Mouse (Mus musculus) hindbrain, postnatal 0 days (tissue): ENCODE results near the gene Tbx3. TPM values are rescaled to one million over a fixed set of nuclear protein-coding genes. Genes with fewer than 3 reads are reported as not detected.

Source experiments
- ATAC-seq: fragments of 200-750 bp; cut with Nextera tagmentation; 2 replicates; pipeline ENCODE4 v1.8.0; 2017; ENCODE audit warnings: mild to moderate bottlenecking, moderate TSS enrichment, moderate library complexity
- DNase-seq: peaks from one replicate; pipeline ENCODE4 v3.0.0-alpha.2; 2015; ENCODE audit warnings: low spot score
- H3K27ac ChIP-seq: fragments of 300-500 bp; sonication (generic); 2 replicates; pipeline ENCODE4 v1.5.1; 2014; ENCODE audit warnings: mild to moderate bottlenecking
- H3K27me3 ChIP-seq: fragments of 300-500 bp; sonication (generic); 2 replicates; pipeline ENCODE4 v1.6.1; 2014; ENCODE audit warnings: low read length, mixed read lengths; ENCODE audit not compliant: insufficient read depth
- H3K36me3 ChIP-seq: fragments of 300-500 bp; sonication (generic); 2 replicates; pipeline ENCODE4 v1.6.1; 2014; ENCODE audit warnings: low read length, mixed read lengths; ENCODE audit not compliant: insufficient read depth
- H3K4me1 ChIP-seq: fragments of 300-500 bp; sonication (generic); 2 replicates; pipeline ENCODE4 v1.6.1; 2014; ENCODE audit warnings: antibody characterized with exemption, low read length, mixed read lengths; ENCODE audit not compliant: insufficient read depth
- H3K4me2 ChIP-seq: fragments of 300-500 bp; sonication (generic); 2 replicates; pipeline ENCODE4 v1.6.1; 2014; ENCODE audit warnings: low read depth, mild to moderate bottlenecking, low read length, moderate library complexity, mixed read lengths
- H3K4me3 ChIP-seq: fragments of 300-500 bp; sonication (generic); 2 replicates; pipeline ENCODE4 v1.5.1; 2014; ENCODE audit warnings: low read length
- H3K9ac ChIP-seq: fragments of 300-500 bp; sonication (generic); replicated peaks from 2 replicates; pipeline ENCODE4 v1.6.1; 2014; ENCODE audit warnings: mild to moderate bottlenecking, low read length, moderate library complexity, mixed read lengths
- H3K9me3 ChIP-seq: fragments of 300-500 bp; sonication (generic); 2 replicates; pipeline ENCODE4 v1.6.1; 2016; ENCODE audit warnings: low read length, mixed read lengths
- CTCF ChIP-seq: IDR thresholded peaks from 2 replicates; pipeline ENCODE4 v1.5.1; 2016; ENCODE audit warnings: antibody characterized with exemption, control low read depth, low read depth
- WGBS: fragments of 180-500 bp; shearing (Covaris S2); extraction: QIAGEN DNeasy Blood & Tissue Kit; methylation state at CpG from one replicate; pipeline ENCODE4 v1.1.7; 2014; 5-methylcytosine and 5-hydroxymethylcytosine counted together
- polyA plus RNA-seq: library from polyadenylated mRNA; unstranded; fragments of >200 nt; fragmentation: Nextera tagmentation; extraction: Ambion mirVana; gene quantifications from 2 replicates; pipeline ENCODE4 v1.2.1, GENCODE M21; 2015
- total RNA-seq: library from RNA; depleted of rRNA; stranded (reverse); fragments of >200 nt; gene quantifications from 2 replicates; pipeline ENCODE4 v1.2.3, GENCODE M21; 2014

The Tbx3 gene
- total and polyA plus RNA-seq, 2 experiments from 2014 or later: 1.3 to 2.9 TPM

- ATAC-seq (no peak), DNase-seq (no peak)
- Histone ChIP-seq H3K27me3 (peaks cover 95% of the 10 kb centered on the region), H3K4me1 (no peaks in the 10 kb centered on the region; the same call in 1 of the 2 replicates), H3K4me3 (no peak overlapping the region), H3K4me2 (no peak overlapping the region), H3K36me3 (no peaks in the 10 kb centered on the region), H3K27ac (no peak overlapping the region), H3K9me3 (no peaks in the 10 kb centered on the region), H3K9ac (no peak overlapping the region)
- no peak for TF ChIP-seq CTCF
These were observed 8.6 kb downstream of the Tbx3 start for GRCm38 (mm10) chr5:119679084-119679483.

GRCm38 (mm10) chr5:119679614-119680328 lies 9.3 kb downstream of the Tbx3 start:
- Histone ChIP-seq H3K9ac (no peak overlapping the region), H3K4me1 (no peaks in the 10 kb centered on the region; the same call in 1 of the 2 replicates), H3K9me3 (no peaks in the 10 kb centered on the region), H3K27me3 (peaks cover 93% of the 10 kb centered on the region), H3K4me2 (no peak overlapping the region), H3K4me3 (no peak overlapping the region), H3K36me3 (no peaks in the 10 kb centered on the region), H3K27ac (no peak overlapping the region)
- TF ChIP-seq CTCF: no peak
- no peak for DNase-seq
- no peak for ATAC-seq
- WGBS: 6% methylated on average over 10 of the region's 10 CpGs

- no peak for DNase-seq
- ATAC-seq: no peak
- H3K27ac ChIP-seq: no peak overlapping the region
- no peak overlapping the region for H3K9ac ChIP-seq
- peaks cover 90% of the 10 kb centered on the region for H3K27me3 ChIP-seq
- WGBS: 5% methylated on average over 62 of the region's 62 CpGs
- TF ChIP-seq CTCF: no peak
- H3K4me2 ChIP-seq: no peak overlapping the region
- no peaks in the 10 kb centered on the region for H3K9me3 ChIP-seq
- H3K36me3 ChIP-seq: no peaks in the 10 kb centered on the region
- no peaks in the 10 kb centered on the region; the same call in 1 of the 2 replicates for H3K4me1 ChIP-seq
- peak overlapping the region; percentile 11; the same call in 1 of the 2 replicates for H3K4me3 ChIP-seq
These were observed 10.0 kb downstream of the Tbx3 start for GRCm38 (mm10) chr5:119680329-119681010.

GRCm38 (mm10) chr5:119681011-119681832 lies 10.8 kb downstream of the Tbx3 start:
- H3K27me3 ChIP-seq: peaks cover 90% of the 10 kb centered on the region
- no peak overlapping the region for H3K4me2 ChIP-seq
- 7% methylated on average over 8 of the region's 8 CpGs for WGBS
- no peak for ATAC-seq
- H3K9me3 ChIP-seq: no peaks in the 10 kb centered on the region
- no peak overlapping the region for H3K27ac ChIP-seq
- H3K9ac ChIP-seq: no peak overlapping the region
- DNase-seq: no peak
- no peak for TF ChIP-seq CTCF
- no peaks in the 10 kb centered on the region for H3K36me3 ChIP-seq
- no peaks in the 10 kb centered on the region; the same call in 1 of the 2 replicates for H3K4me1 ChIP-seq
- H3K4me3 ChIP-seq: no peak overlapping the region; the same call in 1 of the 2 replicates

GRCm38 (mm10) chr5:119681833-119682210 lies 11.4 kb downstream of the Tbx3 start:
- H3K27ac ChIP-seq: no peak overlapping the region
- no peak overlapping the region for H3K4me2 ChIP-seq
- no peak overlapping the region for H3K9ac ChIP-seq
- ATAC-seq (no peak), DNase-seq (no peak)
- H3K36me3 ChIP-seq: no peaks in the 10 kb centered on the region
- 4% methylated on average over 4 of the region's 4 CpGs for WGBS
- H3K4me3 ChIP-seq: no peak overlapping the region
- no peaks in the 10 kb centered on the region; the same call in 1 of the 2 replicates for H3K4me1 ChIP-seq
- peaks cover 90% of the 10 kb centered on the region for H3K27me3 ChIP-seq
- no peaks in the 10 kb centered on the region for H3K9me3 ChIP-seq
- no peak for TF ChIP-seq CTCF

GRCm38 (mm10) chr5:119682646-119683515 lies 12.4 kb downstream of the Tbx3 start:
- Histone ChIP-seq H3K9me3 (no peaks in the 10 kb centered on the region), H3K9ac (no peak overlapping the region), H3K4me2 (no peak overlapping the region), H3K4me3 (no peak overlapping the region), H3K27me3 (peaks cover 90% of the 10 kb centered on the region), H3K27ac (no peak overlapping the region), H3K4me1 (no peaks in the 10 kb centered on the region; the same call in 1 of the 2 replicates), H3K36me3 (no peaks in the 10 kb centered on the region)
- DNase-seq: no peak
- no peak for ATAC-seq
- TF ChIP-seq CTCF: no peak
- WGBS: 4% methylated on average over 40 of the region's 40 CpGs
